12 mouse cellular contexts compared by ENCODE assay signal in the genomic region with DNA sequence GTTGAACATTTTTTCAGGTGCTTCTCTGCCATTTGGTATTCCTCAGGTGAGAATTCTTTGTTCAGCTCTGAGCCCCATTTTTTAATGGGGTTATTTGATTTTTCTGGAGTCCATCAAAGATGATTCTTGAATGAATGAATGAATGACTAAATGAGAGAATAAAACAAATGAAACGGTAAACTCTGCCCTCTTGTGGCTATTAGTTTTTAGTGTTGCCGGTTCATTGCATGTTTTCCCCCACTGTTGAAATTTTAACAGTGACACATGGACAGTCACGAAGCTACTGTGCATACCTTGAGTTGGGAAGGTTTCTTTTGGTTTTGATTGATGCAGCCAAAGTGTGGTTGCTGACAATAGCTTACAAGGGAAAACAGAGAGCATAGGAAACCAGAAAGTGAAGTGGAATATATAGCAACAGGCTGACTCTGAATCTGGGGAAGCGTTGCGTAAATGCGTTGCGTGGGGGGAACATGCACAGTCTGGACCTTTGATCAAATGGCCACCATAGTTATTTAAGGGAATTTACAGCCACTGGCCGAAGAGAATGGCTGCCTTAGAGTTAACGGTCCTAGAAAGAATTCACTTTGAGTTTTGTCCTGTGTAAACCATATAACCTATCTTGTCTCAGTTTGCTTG. TPM values are rescaled to one million over a fixed set of nuclear protein-coding genes. Genes with fewer than 3 reads are reported as not detected.
DNase-seq lines count a peak whose midpoint lies in the region; ATAC-seq and TF ChIP-seq lines count a peak whose summit lies in the region.
"Had no signal": no experiment of that assay in that cellular context is flagged by ENCODE, and none has a peak within 500 bp of the region (broad histone marks: within the 10 kb centered on the region; RNA-seq: fewer than 3 reads in every experiment).

No protein-coding gene starts in this region.

- no peak overlapping the region for H3K9ac ChIP-seq in embryonic facial prominence, embryonic 13.5 days
- H3K9ac ChIP-seq in CH12.LX (ENCODE audit: insufficient read depth, low read depth), result no peak overlapping the region

- no peaks in the 10 kb centered on the region for H3K79me2 ChIP-seq in CH12.LX (replicated peaks; ENCODE audit: control insufficient read depth, extremely low read depth, insufficient read depth, poor library complexity, severe bottlenecking)

- TF ChIP-seq POLR2A in CH12.LX (IDR thresholded peaks at IDR 0.05; ENCODE audit: low read depth, low read length), result no peak

- TF ChIP-seq EP300 in CH12.LX (IDR thresholded peaks at IDR 0.05; ENCODE audit: low read length), result no peak

- no peak for DNase-seq in embryonic facial prominence, embryonic 10.5 days (ENCODE audit: low spot score)
- DNase-seq in layer of hippocampus, adult 9-11 months, result peak; percentile 9
- DNase-seq in layer of hippocampus, postnatal 25 days (ENCODE audit: extremely low spot score in 1 of 2, low spot score in 1 of 2), result no peak
- DNase-seq in CH12.LX (ENCODE audit: extremely low read depth), result no peak
- DNase-seq in kidney, postnatal 14 days, result peak; percentile 3
- no peak for DNase-seq in testis, postnatal 10 days (ENCODE audit: low spot score)
- no peak for DNase-seq in yolk sac, embryonic 10.5 days (ENCODE audit: low spot score)
- DNase-seq: cerebellum, postnatal 14 days; gastrocnemius, postnatal 14 days; lung, postnatal 10 days had no signal

- H3K4me2 ChIP-seq in embryonic facial prominence, embryonic 13.5 days, result 0 out of 2 replicates have a peak overlapping the region, but pooled peaks have one; percentile 5
- no peak overlapping the region for H3K4me2 ChIP-seq in CH12.LX (ENCODE audit: insufficient read depth, low read depth, poor library complexity, severe bottlenecking)

- H3K27me3 ChIP-seq in embryonic facial prominence, embryonic 13.5 days, result no peaks in the 10 kb centered on the region
- H3K27me3 ChIP-seq in embryonic facial prominence, embryonic 10.5 days (replicated peaks; ENCODE audit: low read depth, poor library complexity, severe bottlenecking), result no peaks in the 10 kb centered on the region
- no peaks in the 10 kb centered on the region for H3K27me3 ChIP-seq in CH12.LX (replicated peaks)

- dilution Hi-C loops in CH12.LX (cut with MboI; ENCODE audit: extremely low pct_ligation_motif_present, extremely low pct_unique_long_range_greater_than_20kb, low sequenced_read_pairs), result no loop called here

- in situ Hi-C loops in CH12.LX (cut with MboI; ENCODE audit: low pct_ligation_motif_present, low pct_unique_long_range_greater_than_20kb, low sequenced_read_pairs), result no loop called here

- H3K27ac ChIP-seq in embryonic facial prominence, embryonic 13.5 days, result no peak overlapping the region
- no peak overlapping the region; the same call in 1 of the 2 replicates for H3K27ac ChIP-seq in embryonic facial prominence, embryonic 10.5 days (replicated peaks)
- no peak overlapping the region for H3K27ac ChIP-seq in CH12.LX (ENCODE audit: insufficient read depth, low read depth)

- H3K36me3 ChIP-seq in embryonic facial prominence, embryonic 13.5 days, result no peaks in the 10 kb centered on the region
- no peaks in the 10 kb centered on the region for H3K36me3 ChIP-seq in embryonic facial prominence, embryonic 10.5 days (replicated peaks)
- H3K36me3 ChIP-seq in CH12.LX (replicated peaks in 1 of 2; ENCODE audit: control insufficient read depth in 1 of 2, insufficient read depth in 1 of 2, low read length in 1 of 2), result no peaks in the 10 kb centered on the region

- WGBS in embryonic facial prominence, embryonic 13.5 days, result 61% methylated on average over 9 of the region's 9 CpGs
- 66% methylated on average over 9 of the region's 9 CpGs for WGBS in embryonic facial prominence, embryonic 10.5 days

- H3K4me3 ChIP-seq in embryonic facial prominence, embryonic 13.5 days, result no peak overlapping the region
- no peak overlapping the region for H3K4me3 ChIP-seq in embryonic facial prominence, embryonic 10.5 days
- no peak overlapping the region for H3K4me3 ChIP-seq in CH12.LX (replicated peaks in 1 of 3; ENCODE audit: low read depth in 2 of 3, low read length in 2 of 3, poor library complexity in 1 of 3)

- H3K4me1 ChIP-seq in embryonic facial prominence, embryonic 13.5 days, result no peaks in the 10 kb centered on the region
- no peaks in the 10 kb centered on the region for H3K4me1 ChIP-seq in embryonic facial prominence, embryonic 10.5 days
- no peaks in the 10 kb centered on the region for H3K4me1 ChIP-seq in CH12.LX (ENCODE audit: control insufficient read depth in 1 of 2, insufficient read depth in 2 of 2)

- H3K9me3 ChIP-seq in embryonic facial prominence, embryonic 13.5 days, result no peaks in the 10 kb centered on the region
- H3K9me3 ChIP-seq in embryonic facial prominence, embryonic 10.5 days, result peaks cover 6% of the 10 kb centered on the region; the same call in 1 of the 2 replicates
- H3K9me3 ChIP-seq in CH12.LX (replicated peaks; ENCODE audit: low read length), result no peaks in the 10 kb centered on the region

- TF ChIP-seq RAD21 in CH12.LX (IDR thresholded peaks at IDR 0.05; ENCODE audit: low read depth, low read length), result peak; percentile 44

- peak in 1 of 2 experiments; percentile 56; a peak in 2 of 4 replicates for TF ChIP-seq CTCF in CH12.LX (conservative IDR thresholded peaks at IDR 0.05 in 1 of 2, IDR thresholded peaks at IDR 0.05 in 1 of 2; ENCODE audit: low read depth in 2 of 2, low read length in 2 of 2)

- ATAC-seq in embryonic facial prominence, embryonic 13.5 days (ENCODE audit: insufficient number of reproducible peaks, insufficient read depth, low FRiP score, low TSS enrichment, low read depth), result no peak
- ATAC-seq: midbrain, embryonic 16.5 days had no signal

TF ChIP-seq in CH12.LX, 34 proteins besides CTCF, POLR2A, EP300 and RAD21:
- TF ChIP-seq SMC3 (IDR thresholded peaks at IDR 0.05; ENCODE audit: low read depth, low read length) (peak; percentile 28), ZMIZ1 (IDR thresholded peaks at IDR 0.05; ENCODE audit: low read depth, low read length) (no peak), POLR2AphosphoS2 (IDR thresholded peaks at IDR 0.05; ENCODE audit: low read depth, low read length) (no peak), ETS1 (conservative IDR thresholded peaks at IDR 0.05; ENCODE audit: low read depth, low read length) (no peak)
TF ChIP-seq in CH12.LX: peak in this region for 1.

RNA-seq across cellular contexts. Expression of a gene that starts 15.6 kb away (rescaled TPM):
- polyA plus RNA-seq in embryonic facial prominence, embryonic 13.5 days (2015; fragmentation: Nextera tagmentation; extraction: Ambion mirVana), result 24.9 and 26.5 TPM in 2 replicates
- 15.8 and 17.0 TPM in 2 replicates for polyA plus RNA-seq in embryonic facial prominence, embryonic 10.5 days (2016; fragmentation: Nextera tagmentation; extraction: Ambion mirVana)
- total RNA-seq in layer of hippocampus, postnatal 25 days (2021), result 10 to 100 TPM; 22.7 to 25.6 TPM
- total RNA-seq in CH12.LX (2012; rRNA removed), result 12.0 and 15.7 TPM in 2 replicates
- 34.7 and 37.6 TPM in 2 replicates for total RNA-seq in CH12.LX (2014; rRNA removed)
- 10.8 and 12.6 TPM in 2 replicates for polyA plus RNA-seq in CH12.LX (2012; ENCODE audit: insufficient read length, low read depth)

RNA-seq across cellular contexts. Expression of a gene that starts 50.1 kb away (rescaled TPM):
- polyA plus RNA-seq in embryonic facial prominence, embryonic 13.5 days (2015; fragmentation: Nextera tagmentation; extraction: Ambion mirVana), result 96.1 and 96.7 TPM in 2 replicates
- 69.3 and 74.1 TPM in 2 replicates for polyA plus RNA-seq in embryonic facial prominence, embryonic 10.5 days (2016; fragmentation: Nextera tagmentation; extraction: Ambion mirVana)
- total RNA-seq in layer of hippocampus, postnatal 25 days (2021), result 10 to 100 TPM; 92.2 to 93.4 TPM
- 48.5 and 61.3 TPM in 2 replicates for total RNA-seq in CH12.LX (2012; rRNA removed)
- total RNA-seq in CH12.LX (2014; rRNA removed), result 183 and 219 TPM in 2 replicates
- 62.2 and 86.5 TPM in 2 replicates for polyA plus RNA-seq in CH12.LX (2012; ENCODE audit: insufficient read length, low read depth)

Comparison
In these comparisons a context has a peak if more than half of its experiments do, and no peak if none do; other contexts are left out.
1. DNase-seq: peak in layer of hippocampus, adult 9-11 months (single experiment) and kidney, postnatal 14 days (single experiment); none in embryonic facial prominence, embryonic 10.5 days (single experiment), layer of hippocampus, postnatal 25 days (0 of 2), CH12.LX (single experiment), testis, postnatal 10 days (single experiment) and yolk sac, embryonic 10.5 days (single experiment).